Mouse (Mus musculus): ENCODE measurements around the gene Ikbke. TPM values are rescaled to one million over a fixed set of nuclear protein-coding genes. Genes with fewer than 3 reads are reported as not detected.

The Ikbke gene
- total and polyA plus RNA-seq, 3 experiments, result 14.0 to 43.8 (median 29.5) TPM

GRCm38 (mm10) chr1:131246433-131247395, 32.7 kb downstream of the Ikbke start:
- no peaks in the 10 kb centered on the region for H3K36me3 ChIP-seq (replicated peaks in 1 of 2; ENCODE audit: control insufficient read depth in 1 of 2, insufficient read depth in 1 of 2, low read length in 1 of 2)
- in situ Hi-C loops (cut with MboI; ENCODE audit: low pct_ligation_motif_present, low pct_unique_long_range_greater_than_20kb, low sequenced_read_pairs), result no loop called here
- H3K27ac ChIP-seq (ENCODE audit: insufficient read depth, low read depth), result no peak overlapping the region
- no peaks in the 10 kb centered on the region for H3K79me2 ChIP-seq (replicated peaks; ENCODE audit: control insufficient read depth, extremely low read depth, insufficient read depth, poor library complexity, severe bottlenecking)
- H3K4me1 ChIP-seq (ENCODE audit: control insufficient read depth in 1 of 2, insufficient read depth in 2 of 2), result peaks cover 4 to 17% of the 10 kb centered on the region in 2 experiments
- no peak overlapping the region for H3K4me3 ChIP-seq (replicated peaks in 1 of 3; ENCODE audit: low read depth in 2 of 3, low read length in 2 of 3, poor library complexity in 1 of 3)
- TF ChIP-seq SMC3 (IDR thresholded peaks at IDR 0.05; ENCODE audit: low read depth, low read length), result peak; percentile 59
- TF ChIP-seq IRF4 (IDR thresholded peaks at IDR 0.05; ENCODE audit: low read depth, low read length), result peak; percentile 50; the same call in 1 of the 2 replicates
- no peak for TF ChIP-seq ZC3H11A (IDR thresholded peaks at IDR 0.05; ENCODE audit: low read depth, low read length)
- peak; percentile 64 for TF ChIP-seq RAD21 (IDR thresholded peaks at IDR 0.05; ENCODE audit: low read depth, low read length)
- peak; percentile 60; the same call in 1 of the 2 replicates for TF ChIP-seq MEF2A (IDR thresholded peaks at IDR 0.05; ENCODE audit: borderline replicate concordance, low read depth, low read length)
- TF ChIP-seq E2F4 (IDR thresholded peaks at IDR 0.05; ENCODE audit: insufficient replicate concordance, low read depth, low read length), result no peak
- TF ChIP-seq CTCF (conservative IDR thresholded peaks at IDR 0.05 in 1 of 2, IDR thresholded peaks at IDR 0.05 in 1 of 2; ENCODE audit: low read depth in 2 of 2, low read length in 2 of 2), result peak; percentile 51 to 76; a peak in 3 of 4 replicates
- H3K4me2 ChIP-seq (ENCODE audit: insufficient read depth, low read depth, poor library complexity, severe bottlenecking), result no peak overlapping the region
- peaks cover 2% of the 10 kb centered on the region for H3K9me3 ChIP-seq (replicated peaks; ENCODE audit: low read length)
- DNase-seq (ENCODE audit: extremely low read depth), result no peak
- no peak overlapping the region for H3K9ac ChIP-seq (ENCODE audit: insufficient read depth, low read depth)
- H3K27me3 ChIP-seq (replicated peaks), result peaks cover 31% of the 10 kb centered on the region
- dilution Hi-C loops (cut with MboI; ENCODE audit: extremely low pct_ligation_motif_present, extremely low pct_unique_long_range_greater_than_20kb, low sequenced_read_pairs), result no loop called here

GRCm38 (mm10) chr1:131245926-131246325, 33.5 kb downstream of the Ikbke start:
- Histone ChIP-seq H3K9me3 (replicated peaks; ENCODE audit: low read length) (peaks cover 2% of the 10 kb centered on the region), H3K27me3 (replicated peaks) (peaks cover 34% of the 10 kb centered on the region), H3K4me3 (replicated peaks in 1 of 3; ENCODE audit: low read depth in 2 of 3, low read length in 2 of 3, poor library complexity in 1 of 3) (peak overlapping the region; percentile 30 to 66 (median 48)), H3K79me2 (replicated peaks; ENCODE audit: control insufficient read depth, extremely low read depth, insufficient read depth, poor library complexity, severe bottlenecking) (no peaks in the 10 kb centered on the region), H3K9ac (ENCODE audit: insufficient read depth, low read depth) (no peak overlapping the region; the same call in 1 of the 2 replicates), H3K27ac (ENCODE audit: insufficient read depth, low read depth) (no peak overlapping the region), H3K36me3 (replicated peaks in 1 of 2; ENCODE audit: control insufficient read depth in 1 of 2, insufficient read depth in 1 of 2, low read length in 1 of 2) (no peaks in the 10 kb centered on the region), H3K4me1 (ENCODE audit: control insufficient read depth in 1 of 2, insufficient read depth in 2 of 2) (peaks cover 5 to 19% of the 10 kb centered on the region in 2 experiments), H3K4me2 (ENCODE audit: insufficient read depth, low read depth, poor library complexity, severe bottlenecking) (peak overlapping the region; percentile 91; the same call in 1 of the 2 replicates)
- DNase-seq (ENCODE audit: extremely low read depth), result peak; percentile 42
- dilution Hi-C loops (cut with MboI; ENCODE audit: extremely low pct_ligation_motif_present, extremely low pct_unique_long_range_greater_than_20kb, low sequenced_read_pairs) (no loop called here), in situ Hi-C loops (cut with MboI; ENCODE audit: low pct_ligation_motif_present, low pct_unique_long_range_greater_than_20kb, low sequenced_read_pairs) (no loop called here)
- peak; percentile 50 for TF ChIP-seq SMC3 (IDR thresholded peaks at IDR 0.05; ENCODE audit: low read depth, low read length)
- TF ChIP-seq SIN3A (IDR thresholded peaks at IDR 0.05; ENCODE audit: low read length), result no peak
- TF ChIP-seq CTCF (conservative IDR thresholded peaks at IDR 0.05 in 1 of 2, IDR thresholded peaks at IDR 0.05 in 1 of 2; ENCODE audit: low read depth in 2 of 2, low read length in 2 of 2), result peak; percentile 39 to 70
- TF ChIP-seq RAD21 (IDR thresholded peaks at IDR 0.05; ENCODE audit: low read depth, low read length), result peak; percentile 35
